Mouse (Mus musculus): ENCODE data around the gene Apol9a. TPM values are rescaled to one million over a fixed set of nuclear protein-coding genes. Genes with fewer than 3 reads are reported as not detected.
A peak's percentile ranks its signal among the peaks of the same experiment; 100 is the strongest.

Gene Apol9a
- total RNA-seq, 2 experiments from 2014 or later = not detected

- TF ChIP-seq CTCF (IDR thresholded peaks at IDR 0.05) = no peak
- DNase-seq (ENCODE audit: extremely low spot score in 1 of 2, low spot score in 2 of 2) = no peak
- H3K27ac ChIP-seq = peak overlapping the region; percentile 68
- intact Hi-C loops (cut with DNase I) = loop anchor here (2.0 to 5.0 kb wide), 4 partner anchors 92 to 387 kb away; no protein-coding TSS in a partner anchor
- H3K4me3 ChIP-seq = no peak overlapping the region
Measured at GRCm38 (mm10) chr15:77359084-77359483, 51.9 kb downstream of the Apol9a start.

- peak overlapping the region; percentile 68 for H3K27ac ChIP-seq
- peak; percentile 84 to 85 for DNase-seq (ENCODE audit: extremely low spot score in 1 of 2, low spot score in 2 of 2)
- TF ChIP-seq CTCF (IDR thresholded peaks at IDR 0.05) = peak; percentile 97
- H3K4me3 ChIP-seq = peak overlapping the region; percentile 25
- intact Hi-C loops (cut with DNase I) = loop anchor here (2.0 to 5.0 kb wide), 4 partner anchors 91 to 386 kb away; no protein-coding TSS in a partner anchor
Measured at GRCm38 (mm10) chr15:77358320-77359040, 52.5 kb downstream of the Apol9a start.

GRCm38 (mm10) chr15:77356248-77356810, 54.6 kb downstream of the Apol9a start:
- intact Hi-C loops (cut with DNase I) = loop anchor here (5.0 kb wide), 3 partner anchors 89 to 384 kb away; no protein-coding TSS in a partner anchor
- TF ChIP-seq CTCF (IDR thresholded peaks at IDR 0.05) = no peak
- peak overlapping the region; percentile 90 for H3K27ac ChIP-seq
- DNase-seq (ENCODE audit: extremely low spot score in 1 of 2, low spot score in 2 of 2) = peak; percentile 45 to 65
- H3K4me3 ChIP-seq = no peak overlapping the region

GRCm38 (mm10) chr15:77354848-77355551, 55.9 kb downstream of the Apol9a start:
- intact Hi-C loops (cut with DNase I) = loop anchor here (5.0 kb wide), 3 partner anchors 88 to 383 kb away; no protein-coding TSS in a partner anchor
- DNase-seq (ENCODE audit: extremely low spot score in 1 of 2, low spot score in 2 of 2) = no peak
- Histone ChIP-seq H3K4me3 (no peak overlapping the region), H3K27ac (peak overlapping the region; percentile 90; the same call in 1 of the 2 replicates)
- TF ChIP-seq CTCF (IDR thresholded peaks at IDR 0.05) = no peak

- no peak for DNase-seq (ENCODE audit: extremely low spot score in 1 of 2, low spot score in 2 of 2)
- no peak for TF ChIP-seq CTCF (IDR thresholded peaks at IDR 0.05)
- H3K4me3 ChIP-seq = no peak overlapping the region
- intact Hi-C loops (cut with DNase I) = no loop called here
- H3K27ac ChIP-seq = peak overlapping the region; percentile 90; the same call in 1 of the 2 replicates
Measured at GRCm38 (mm10) chr15:77354496-77354847, 56.5 kb downstream of the Apol9a start.

Other genes with a start within 250 kb of the Apol9a start
- gene Rbfox2, start 104.1 kb downstream of the Apol9a start, total RNA-seq (2021) = 100 to 1,000 TPM; 248 to 258 TPM
- gene Apol7a, start 12.0 kb downstream of the Apol9a start, total RNA-seq (2021) = under 1 TPM; 0.30 to 0.32 TPM
- not detected for gene Apol7b, start 36.4 kb upstream of the Apol9a start, total RNA-seq (2021)
- not detected for gene Apol10a, start 65.9 kb upstream of the Apol9a start, total RNA-seq (2021)
- not detected for gene Apol11a, start 97.1 kb upstream of the Apol9a start, total RNA-seq (2021)
- gene Apol7c, start 122.2 kb upstream of the Apol9a start, total RNA-seq (2021) = not detected
- not detected for gene 1700025B11Rik, start 150.8 kb upstream of the Apol9a start, total RNA-seq (2021)
- under 1 TPM in 1 of 2 experiments, not detected in 1; 0.18 TPM for gene Apol10b, start 185.0 kb upstream of the Apol9a start, total RNA-seq (2021)
- gene Gm36245, start 188.1 kb upstream of the Apol9a start, total RNA-seq (2021) = not detected
- under 1 TPM in 1 of 2 experiments, not detected in 1; 0.23 TPM for gene Apol11b, start 232.2 kb upstream of the Apol9a start, total RNA-seq (2021)

All from left cerebral cortex, adult 2 months (tissue).